Mouse (Mus musculus) hindlimb bud, embryonic 11.5 days (tissue): ENCODE data around the gene Kif5c.

Source experiments
- DNase-seq: peaks from one replicate; pipeline ENCODE4 v3.0.0-alpha.2; 2012; ENCODE audit warnings: low read depth, low spot score; ENCODE audit errors: extremely low spot score

Gene Kif5c

DNA sequence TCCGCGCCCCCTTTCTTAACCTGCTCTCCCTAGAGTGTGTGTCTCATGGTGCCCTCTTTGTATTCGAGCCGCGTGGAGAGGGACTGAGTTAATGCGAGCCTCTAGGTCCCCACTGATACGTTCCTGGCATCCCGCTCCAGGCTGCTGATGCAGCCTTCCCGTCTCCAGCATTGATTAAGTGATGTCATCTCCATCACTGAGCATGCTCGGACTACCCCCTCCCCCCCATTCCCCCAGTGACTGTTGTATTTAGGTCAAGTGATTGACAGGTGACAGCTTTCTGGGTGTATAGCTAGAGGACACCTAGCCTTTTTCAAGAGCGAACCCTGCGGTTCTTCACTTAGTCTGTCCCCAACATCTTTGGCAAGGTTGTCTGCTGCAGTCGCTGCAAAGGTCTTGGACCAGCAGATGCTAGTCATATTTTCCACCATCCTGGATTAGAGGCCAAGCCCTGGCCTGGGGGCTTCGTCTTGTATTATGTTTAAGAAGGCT is 1.6 kb downstream of the Kif5c start:
- no peak for DNase-seq

DNA sequence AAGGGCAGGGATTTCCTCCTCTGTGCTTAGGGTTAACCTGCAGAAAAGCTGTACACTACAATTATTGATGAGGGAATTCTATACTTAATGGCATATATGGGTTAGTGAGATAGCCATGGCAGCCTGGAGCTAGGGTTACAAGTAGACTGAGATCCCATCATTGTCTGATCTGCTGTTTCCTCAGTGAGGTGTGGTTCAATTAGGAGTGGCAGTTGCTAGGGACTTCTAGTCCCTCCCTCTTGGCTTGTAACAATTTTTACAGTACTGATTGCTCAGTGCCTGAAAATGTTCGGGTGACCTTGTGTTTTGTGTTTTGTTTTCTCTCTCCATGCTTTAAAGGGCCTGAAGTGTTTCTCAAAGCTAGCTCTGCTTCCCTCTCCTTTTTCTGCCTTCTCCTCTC is 2.1 kb downstream of the Kif5c start:
- no peak for DNase-seq

DNA sequence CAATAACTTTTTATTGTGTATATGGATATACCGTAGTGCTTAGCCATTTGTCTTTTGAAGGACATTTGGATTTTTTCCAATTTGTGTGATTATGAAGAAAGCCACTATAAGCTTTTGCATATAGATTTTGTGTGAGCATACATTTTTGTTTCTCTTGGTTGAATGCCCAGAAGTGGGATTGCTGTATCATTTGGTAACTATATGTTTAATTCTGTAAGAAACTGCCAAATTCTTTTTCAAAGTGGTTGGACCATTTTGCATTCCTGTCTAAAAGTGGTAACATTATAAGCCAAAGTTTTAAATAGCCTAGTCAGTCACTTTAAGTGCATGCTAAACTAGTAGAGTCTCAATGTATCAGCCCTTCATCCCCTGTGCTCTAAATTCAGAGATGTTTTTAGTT is 6.5 kb downstream of the Kif5c start:
- no peak for DNase-seq

DNA sequence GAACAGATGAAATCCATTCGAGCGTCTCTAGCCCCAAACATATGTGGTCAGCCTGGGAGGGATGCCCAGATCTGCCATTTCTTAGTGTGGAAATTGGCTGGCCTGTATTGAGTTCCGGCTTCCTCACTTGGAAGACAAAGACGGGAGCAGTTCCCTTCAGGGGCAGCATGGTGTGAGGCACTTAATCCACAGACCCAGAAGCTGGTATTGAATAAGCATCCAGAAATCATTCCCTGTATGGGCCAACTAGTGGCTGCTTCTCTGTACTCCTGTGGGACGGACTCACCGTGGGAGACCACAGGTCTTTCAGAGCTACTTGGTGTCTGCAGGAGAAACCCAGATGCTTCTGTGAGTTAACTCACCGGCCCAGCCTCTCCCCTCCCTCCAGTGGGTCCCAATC is 8.5 kb downstream of the Kif5c start:
- DNase-seq: no peak

DNA sequence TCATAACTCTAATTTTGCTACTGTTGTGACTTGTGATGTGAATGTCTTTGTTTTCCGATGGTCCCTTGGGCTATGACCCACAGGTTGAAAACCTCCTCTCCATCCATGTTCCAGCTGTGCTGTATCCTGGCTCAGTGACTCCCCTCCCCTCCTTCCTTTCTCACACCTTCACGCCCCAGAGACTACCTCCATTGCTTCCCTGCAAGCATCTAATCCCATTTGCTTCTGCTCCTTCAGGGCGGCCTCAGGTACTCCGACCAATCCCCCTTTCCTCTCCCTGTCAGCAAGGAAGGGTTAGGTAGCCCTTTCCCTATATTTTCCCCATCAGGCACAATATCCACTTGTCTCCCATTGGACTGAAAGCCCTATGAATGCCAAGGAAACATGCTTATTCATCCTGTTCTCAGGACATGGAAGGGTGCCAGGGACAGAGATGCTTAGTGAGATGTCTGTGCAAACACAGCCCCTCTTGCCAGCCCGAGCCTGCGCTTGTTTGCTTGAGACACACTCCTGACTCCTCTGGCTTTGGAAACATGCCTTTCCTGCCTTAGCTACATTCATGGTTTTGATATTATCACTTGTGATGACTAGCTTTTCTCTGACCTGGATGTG is 9.1 kb downstream of the Kif5c start:
- DNase-seq: no peak

DNA sequence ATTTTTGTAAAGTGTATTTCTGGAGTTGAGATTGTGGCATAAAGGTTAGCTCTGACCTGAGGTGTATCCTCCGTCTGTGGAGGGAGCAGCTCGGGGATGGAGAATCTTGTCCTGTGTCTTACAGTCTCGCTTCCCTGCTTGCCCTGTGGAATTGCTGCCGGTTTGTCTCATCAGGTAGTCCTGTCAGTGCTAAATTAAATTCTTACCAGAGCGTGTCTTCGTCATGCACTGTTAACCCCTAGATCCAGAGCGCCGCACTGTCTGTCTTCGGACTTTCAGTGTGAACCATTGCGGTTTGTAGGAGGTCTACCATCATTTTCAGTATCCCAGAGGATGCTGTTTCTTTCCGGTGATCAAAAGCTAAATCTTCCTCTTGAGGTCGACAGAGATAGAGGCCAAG is 10.1 kb downstream of the Kif5c start:
- no peak for DNase-seq

DNA sequence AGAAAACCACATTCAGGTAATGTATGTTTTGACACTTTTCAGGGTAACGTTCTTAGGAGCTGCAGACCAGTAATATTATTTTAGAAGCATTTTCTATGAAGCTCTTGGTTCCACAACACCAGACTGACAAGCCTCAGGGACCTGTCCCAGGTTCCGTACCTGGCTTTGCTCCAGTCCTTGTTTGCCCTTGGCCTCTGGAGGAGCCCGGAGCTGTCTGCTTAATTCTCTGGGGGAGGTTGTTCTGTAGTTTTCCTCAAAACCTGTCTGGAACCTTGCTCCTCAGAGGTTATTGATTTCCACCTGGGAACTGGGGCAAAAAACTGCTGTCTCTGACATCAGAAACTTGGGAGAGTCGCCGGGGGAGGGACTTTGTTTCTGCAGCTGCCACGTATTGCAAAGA is 11.5 kb downstream of the Kif5c start:
- no peak for DNase-seq

DNA sequence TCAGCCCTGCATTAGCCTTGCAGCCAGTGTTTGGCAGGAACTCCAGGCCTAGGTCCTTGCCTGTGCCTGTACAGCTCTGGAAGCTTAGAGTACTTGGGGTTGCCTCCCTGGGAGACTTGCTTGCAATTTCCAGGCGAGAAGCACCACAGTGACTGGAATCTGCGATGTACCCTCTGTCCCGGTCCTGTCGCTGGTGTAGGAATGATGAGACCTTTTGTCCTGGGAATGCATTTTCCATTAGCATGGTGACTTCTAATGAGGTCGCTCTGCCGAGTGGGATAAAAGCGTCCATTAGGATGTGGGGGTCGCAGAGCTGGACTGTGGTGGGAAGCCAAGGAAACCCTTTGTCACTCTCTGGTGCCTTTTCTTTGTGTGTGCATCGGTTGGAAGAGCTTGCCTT is 14.1 kb downstream of the Kif5c start:
- DNase-seq: no peak

DNA sequence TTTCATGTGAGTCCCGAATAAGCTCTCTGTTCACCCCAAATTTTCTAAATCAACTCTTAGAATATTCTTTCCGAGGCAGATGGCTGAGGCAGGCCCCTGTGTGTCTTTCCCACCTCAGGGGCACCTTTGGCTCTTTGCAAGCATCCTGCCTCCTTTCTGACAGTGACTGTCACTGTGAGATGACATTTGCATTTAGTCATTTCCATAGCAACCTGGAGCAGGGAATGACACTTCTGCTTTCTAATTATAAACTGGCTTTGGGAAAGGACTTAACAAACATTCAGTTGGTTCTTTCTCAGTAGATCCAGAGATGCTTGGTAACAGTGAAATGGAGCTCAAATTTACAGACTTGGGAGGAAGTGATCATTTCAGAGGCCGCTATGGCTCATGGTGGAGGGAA is 23.7 kb downstream of the Kif5c start:
- no peak for DNase-seq

DNA sequence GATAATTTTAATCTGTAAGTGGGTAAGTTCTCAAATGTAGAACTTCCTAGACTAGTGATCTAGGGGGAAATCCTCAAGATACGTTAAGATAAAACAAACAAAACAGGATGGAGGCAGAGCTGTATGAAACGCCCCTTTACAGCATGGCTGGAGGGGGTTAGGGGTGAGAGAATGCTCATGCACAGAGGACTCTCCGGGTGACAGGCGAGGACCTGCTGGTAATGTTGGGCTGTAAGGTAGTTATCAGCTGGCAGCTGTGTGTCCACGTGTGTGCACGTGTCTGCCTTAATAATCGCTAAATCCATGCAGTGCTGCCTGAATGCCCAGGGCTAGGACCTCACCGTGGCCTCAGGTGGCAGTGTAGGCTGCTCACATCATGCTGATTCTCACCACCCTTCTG is 24.7 kb downstream of the Kif5c start:
- no peak for DNase-seq

DNA sequence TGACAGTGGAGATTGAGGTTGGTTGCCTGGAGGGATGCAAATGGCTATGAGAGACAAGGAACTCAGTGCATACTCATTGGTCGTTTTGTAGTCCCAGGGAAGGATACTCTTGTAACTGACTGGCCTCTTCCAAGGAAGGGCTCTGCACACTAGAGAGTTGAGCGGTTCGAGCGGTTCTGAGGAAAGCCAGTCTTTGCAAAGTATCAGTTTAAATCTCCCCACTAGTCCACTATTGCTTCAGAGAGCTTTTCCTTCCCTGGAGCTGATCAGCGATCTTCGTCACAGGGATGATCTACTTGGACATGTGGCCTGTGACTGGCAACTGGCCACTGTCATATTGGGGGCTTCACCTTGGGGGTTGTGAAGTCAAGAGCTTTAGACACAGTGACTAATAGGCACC is 28.5 kb downstream of the Kif5c start:
- DNase-seq: no peak

DNA sequence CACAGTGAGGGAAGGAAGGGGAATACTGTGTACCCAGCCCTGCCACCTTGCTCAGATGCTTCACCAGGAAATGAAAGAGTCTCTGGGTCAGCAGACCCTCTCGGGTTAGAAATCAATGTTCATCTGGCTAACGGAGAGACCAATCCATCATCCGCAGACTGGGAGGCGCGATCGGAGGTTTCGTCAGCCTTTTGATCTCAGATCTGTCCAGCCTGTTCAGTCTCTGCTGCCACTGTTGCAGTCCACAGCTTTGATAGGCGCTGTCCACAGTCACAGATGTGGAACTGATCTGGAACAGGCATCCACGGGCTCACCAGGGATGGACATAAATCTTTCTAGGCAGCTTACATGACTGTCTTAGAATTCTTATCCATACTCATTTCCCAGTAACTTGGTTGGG is 29.2 kb downstream of the Kif5c start:
- DNase-seq: no peak

DNA sequence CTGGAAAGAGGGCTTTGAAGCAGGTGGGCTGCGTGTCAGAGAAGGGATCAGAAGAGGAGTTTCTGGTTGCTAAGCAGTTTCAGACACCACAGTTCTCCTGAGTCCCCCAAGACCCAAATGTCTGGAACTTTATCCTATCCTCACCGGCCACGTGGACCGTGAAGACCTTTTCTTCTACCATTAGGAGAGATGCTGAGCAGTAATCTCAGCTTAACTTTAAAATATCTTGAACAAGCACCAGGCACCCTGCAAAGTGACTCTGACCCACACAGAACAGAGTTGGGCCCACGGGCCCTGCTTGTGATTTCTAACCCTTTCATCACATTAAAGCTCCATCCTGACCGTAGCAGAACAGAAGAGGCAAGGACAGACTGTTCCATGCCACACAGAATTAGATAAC is 29.7 kb downstream of the Kif5c start:
- DNase-seq: no peak

DNA sequence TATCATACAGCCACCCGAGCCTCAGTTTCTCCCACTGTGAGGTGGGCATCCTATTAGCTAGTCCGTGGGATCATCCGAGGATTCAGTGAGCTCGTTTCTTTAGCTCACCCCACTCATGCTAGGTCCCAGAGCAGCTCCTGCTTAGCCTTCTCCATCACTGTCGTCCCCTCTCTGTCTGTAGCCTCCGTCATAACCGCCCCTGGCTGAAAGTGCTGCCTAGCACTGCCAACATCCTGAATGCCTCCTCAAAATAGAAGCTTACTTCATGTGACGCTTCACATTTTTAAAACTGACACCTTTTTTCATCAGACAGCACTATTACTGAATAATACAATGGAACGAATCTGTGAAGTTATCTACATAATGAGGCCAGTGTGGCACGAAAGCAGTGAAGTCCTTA is 30.1 kb downstream of the Kif5c start:
- DNase-seq: no peak

DNA sequence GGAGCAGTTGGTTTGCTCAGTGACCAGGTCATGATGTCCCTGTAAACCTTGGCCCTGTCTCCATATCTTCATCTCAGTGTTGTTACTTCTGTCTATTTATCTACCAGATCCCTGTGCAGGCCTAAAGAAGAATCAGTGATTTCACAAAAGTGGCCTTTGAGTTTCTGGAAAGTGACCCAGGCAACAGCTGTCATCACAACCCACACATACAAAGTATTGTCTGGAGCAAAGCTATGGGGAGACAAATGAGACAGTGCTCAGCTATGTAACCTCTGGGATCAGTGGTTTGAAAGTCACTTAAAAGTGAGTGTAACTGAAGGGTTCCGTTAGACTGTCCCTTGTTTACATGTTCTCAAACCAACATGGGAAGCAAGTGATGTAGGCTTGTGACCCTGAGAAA is 32.6 kb downstream of the Kif5c start:
- DNase-seq: no peak

DNA sequence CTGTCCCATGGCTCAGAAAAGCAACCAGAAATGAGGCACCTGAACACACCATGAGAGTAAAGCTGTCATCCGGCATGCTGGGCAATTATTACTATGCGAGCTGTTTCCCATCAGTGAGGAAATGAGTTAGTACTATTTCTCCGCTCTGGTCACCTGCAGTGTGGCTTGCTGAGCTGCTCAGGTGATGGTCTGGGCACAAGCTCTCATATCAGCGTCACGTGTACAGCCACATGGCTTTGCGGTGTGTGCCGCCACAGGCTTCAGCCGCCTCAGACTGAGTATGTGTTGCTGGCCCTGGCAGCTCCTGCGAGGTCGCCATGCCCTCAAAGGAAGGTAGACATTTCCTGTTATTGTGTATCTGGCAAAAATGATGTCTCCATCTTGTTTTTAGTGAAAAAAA is 35.5 kb downstream of the Kif5c start:
- DNase-seq: no peak

DNA sequence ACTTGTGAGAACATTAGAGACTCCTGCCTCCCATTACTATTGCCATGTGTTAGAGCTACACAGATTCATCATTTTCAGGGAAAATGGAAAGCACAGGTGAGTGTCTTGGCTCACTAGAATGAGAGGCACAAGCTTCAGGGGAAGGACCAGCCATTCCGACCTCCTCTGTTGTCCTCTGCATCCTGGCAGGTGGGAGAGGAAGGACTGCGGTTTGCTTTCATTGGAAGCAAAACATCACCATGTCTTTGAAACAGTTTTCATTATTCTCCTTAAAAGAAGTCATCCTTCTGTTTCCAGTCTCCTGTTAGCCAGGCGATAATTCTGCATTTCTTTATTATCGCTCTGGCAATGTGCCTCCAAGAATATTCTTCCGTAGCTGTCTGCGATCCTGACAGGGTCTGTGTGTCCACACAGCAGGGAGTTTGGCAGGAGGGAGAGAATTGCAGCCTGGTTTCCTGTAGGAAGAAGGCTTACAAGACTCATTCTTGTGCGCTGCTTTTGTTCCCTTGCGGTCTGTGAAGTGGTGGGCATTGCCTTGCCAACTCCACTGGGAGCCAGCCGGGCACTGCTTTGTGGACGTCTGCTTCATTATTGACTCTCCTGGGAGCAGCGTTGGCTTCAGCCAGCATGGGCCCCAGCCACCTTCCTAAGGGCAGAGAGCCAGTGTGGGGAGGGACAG is 36.2 kb downstream of the Kif5c start:
- no peak for DNase-seq

DNA sequence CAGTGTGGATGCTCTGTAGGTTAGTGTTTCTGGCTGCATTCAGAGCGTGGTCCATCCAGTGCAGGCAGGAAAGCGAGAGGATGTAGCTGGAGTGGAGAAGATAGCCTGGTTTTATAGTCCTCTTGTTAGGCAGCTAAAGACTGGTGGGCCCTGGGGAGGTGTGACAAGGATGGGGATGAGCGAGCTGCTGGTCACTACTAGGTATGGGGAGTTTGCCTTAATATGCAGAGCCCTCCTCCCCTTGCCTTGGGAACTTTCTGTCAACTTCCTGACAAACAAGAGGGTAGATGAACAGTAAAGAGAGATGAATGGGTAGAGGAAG is 36.7 kb downstream of the Kif5c start:
- no peak for DNase-seq

DNA sequence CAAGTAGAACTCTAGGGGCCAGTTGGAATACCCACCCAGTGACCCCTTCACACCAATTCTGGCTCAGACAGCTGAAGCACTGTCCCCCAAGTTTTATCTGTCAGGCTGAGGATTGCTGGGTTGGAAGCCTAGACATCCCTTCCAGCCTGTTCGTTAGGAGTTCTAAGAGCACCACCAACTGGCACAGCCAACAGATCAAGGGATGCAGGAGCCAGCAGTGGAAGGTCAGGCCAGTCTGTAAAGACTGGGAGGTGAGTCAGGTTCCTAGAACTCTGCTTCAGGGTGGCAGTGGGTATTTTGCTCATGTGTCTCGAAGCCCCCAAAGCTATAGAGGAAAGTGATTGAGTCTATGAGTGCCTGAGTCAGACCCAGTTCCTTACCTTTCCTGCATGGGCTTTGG is 37.9 kb downstream of the Kif5c start:
- no peak for DNase-seq

DNA sequence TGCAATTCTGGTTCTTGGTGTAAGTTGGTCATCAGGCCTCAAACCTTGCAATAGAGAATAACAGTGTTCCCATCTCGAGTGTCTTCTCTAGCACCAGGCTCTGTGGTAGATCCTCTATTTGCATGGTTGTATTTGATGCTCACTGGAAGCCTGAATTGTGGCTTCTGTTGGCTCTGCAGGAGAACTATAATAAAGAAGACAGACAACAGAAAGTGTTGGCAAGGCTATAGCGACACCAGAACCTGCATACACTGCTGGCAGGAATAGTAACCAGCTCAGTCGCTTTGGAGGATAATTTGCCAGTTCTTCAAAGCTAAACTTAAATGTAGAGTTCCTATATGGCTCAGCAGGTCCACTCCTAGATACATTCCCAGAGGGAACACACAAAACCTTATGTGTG is 38.6 kb downstream of the Kif5c start:
- DNase-seq: no peak

DNA sequence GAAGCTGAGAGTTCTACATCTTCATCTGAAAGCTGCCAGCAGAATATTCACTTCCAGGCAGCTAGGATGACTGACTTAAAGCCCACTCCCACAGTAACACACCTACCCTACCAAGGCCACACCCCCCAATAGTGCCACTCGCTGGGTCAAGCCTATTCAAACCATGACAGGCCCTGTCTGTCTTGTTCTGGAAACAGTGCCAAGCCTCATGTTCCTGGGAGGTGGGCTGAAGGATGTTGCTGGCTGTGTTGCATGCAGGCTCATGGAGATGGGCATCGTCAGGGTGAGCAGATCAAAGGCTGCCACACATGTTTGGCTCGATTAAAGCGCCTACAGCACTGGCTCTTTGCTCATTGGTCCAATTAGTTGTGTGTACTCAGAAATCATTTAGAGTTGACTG is 39.9 kb downstream of the Kif5c start:
- DNase-seq: no peak

DNA sequence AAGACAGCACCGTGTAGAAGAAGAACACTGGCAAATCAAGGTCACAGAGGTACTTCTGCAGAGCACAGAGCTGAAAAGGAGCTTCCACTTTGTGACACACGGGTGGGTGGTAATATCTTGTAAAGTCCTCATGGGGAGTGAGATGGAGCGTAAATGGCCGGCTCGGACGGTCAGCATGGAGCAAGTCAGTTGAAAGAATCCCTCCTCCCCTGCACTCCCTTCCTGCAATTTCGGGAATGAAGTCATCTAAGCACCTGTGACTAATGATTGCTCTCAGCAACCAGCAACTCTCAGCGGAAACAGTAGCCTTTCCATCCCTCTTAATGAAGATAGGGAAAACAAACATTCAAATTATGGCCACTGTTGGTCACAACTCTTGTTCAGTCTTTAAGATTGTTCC is 40.9 kb downstream of the Kif5c start:
- DNase-seq: no peak

DNA sequence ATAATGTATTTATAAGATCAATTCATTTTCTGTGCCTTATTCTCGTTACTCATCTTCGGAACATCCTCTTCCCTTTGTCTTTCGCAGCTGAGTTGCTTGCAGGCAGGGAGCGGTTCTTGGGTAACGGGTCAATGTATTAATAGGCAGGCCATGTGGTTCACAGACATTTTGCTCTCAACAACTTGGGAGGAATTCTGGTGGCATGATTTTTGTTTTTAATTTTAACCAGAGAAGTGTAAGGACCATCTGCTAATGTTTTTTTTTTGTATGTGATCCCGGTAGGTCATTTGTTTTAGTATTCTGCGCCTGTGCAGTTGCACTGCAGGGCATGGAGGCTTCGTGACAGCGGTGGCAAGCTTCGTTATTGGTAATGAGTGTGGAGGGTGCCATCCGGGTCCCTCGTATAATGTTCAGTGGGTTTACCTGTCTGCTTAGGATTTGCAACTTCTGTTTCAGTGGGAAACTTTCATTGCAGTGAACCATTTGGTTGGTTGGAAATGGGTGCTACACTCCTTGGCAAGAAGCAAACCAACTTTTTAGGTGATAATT is 41.4 kb downstream of the Kif5c start:
- DNase-seq: no peak
